Mouse (Mus musculus): ENCODE results near the gene Ackr1. TPM values are rescaled to one million over a fixed set of nuclear protein-coding genes. Genes with fewer than 3 reads are reported as not detected.

Ackr1 gene
- total RNA-seq (2023): not detected

GRCm38 (mm10) chr1:173333312-173334253, at the start of gene Ackr1:
Gene Ackr1, minus strand, starts transcription at chr1:173333750.

GRCm38 (mm10) chr1:173367356-173368046, 34.0 kb upstream of the Ackr1 start, which contains the start of gene Cadm3:
Gene Cadm3, minus strand, starts transcription at chr1:173367695.

GRCm38 (mm10) chr1:173350372-173350957, 16.9 kb upstream of the Ackr1 start, which contains the start of gene Aim2:
Gene Aim2, plus strand, starts transcription at chr1:173350879.

Other genes with a start within 250 kb of the Ackr1 start
- gene Olfr1408, start 196.4 kb downstream of the Ackr1 start, total RNA-seq (2023): not detected
- gene Olfr1406, start 143.1 kb downstream of the Ackr1 start, total RNA-seq (2023): not detected
- gene Olfr218, start 135.9 kb downstream of the Ackr1 start, total RNA-seq (2023): not detected
- not detected for gene Olfr1404, start 121.4 kb downstream of the Ackr1 start, total RNA-seq (2023)
- not detected for gene Fcer1a, start 106.5 kb downstream of the Ackr1 start, total RNA-seq (2023)
- gene Olfr418, start 67.7 kb downstream of the Ackr1 start, total RNA-seq (2023): not detected
- not detected for gene Mptx2, start 56.0 kb downstream of the Ackr1 start, total RNA-seq (2023)
- gene Aim2, start 17.1 kb upstream of the Ackr1 start, total RNA-seq (2023): 46.2 TPM
- 0.62 TPM for gene Cadm3, start 33.9 kb upstream of the Ackr1 start, total RNA-seq (2023)
- gene Ifi206, start 157.3 kb upstream of the Ackr1 start, total RNA-seq (2023): 108 TPM
- gene Ifi214, start 202.2 kb upstream of the Ackr1 start, total RNA-seq (2023): 28.9 TPM